Mouse (Mus musculus) liver, postnatal 0 days (tissue): Measurements from ENCODE around the gene Wfdc15a. TPM values are rescaled to one million over a fixed set of nuclear protein-coding genes. Genes with fewer than 3 reads are reported as not detected.

Experiments used
- ATAC-seq: fragments of 200-750 bp; cut with Nextera tagmentation; 2 replicates; pipeline ENCODE4 v1.8.0; 2017; ENCODE audit warnings: mild to moderate bottlenecking, moderate library complexity
- DNase-seq: peaks from one replicate; pipeline ENCODE4 v3.0.0-alpha.2; 2016
- H3K27ac ChIP-seq: fragments of 300-500 bp; sonication (generic); 2 replicates; pipeline ENCODE4 v1.5.1; 2014; ENCODE audit warnings: antibody characterized with exemption, moderate library complexity, mild to moderate bottlenecking, low read depth
- H3K27me3 ChIP-seq: fragments of 300-500 bp; sonication (generic); 2 replicates; pipeline ENCODE4 v1.6.1; 2014; ENCODE audit warnings: low read length, control low read depth, mixed read lengths; ENCODE audit not compliant: insufficient read depth
- H3K36me3 ChIP-seq: fragments of 300-500 bp; sonication (generic); replicated peaks from 2 replicates; pipeline ENCODE4 v1.6.1; 2014; ENCODE audit warnings: mild to moderate bottlenecking, control low read depth, low read length, moderate library complexity, mixed read lengths; ENCODE audit not compliant: insufficient read depth
- H3K4me1 ChIP-seq: fragments of 300-500 bp; sonication (generic); 2 replicates; pipeline ENCODE4 v1.6.1; 2014; ENCODE audit warnings: antibody characterized with exemption, mild to moderate bottlenecking, control low read depth; ENCODE audit not compliant: insufficient read depth
- H3K4me2 ChIP-seq: fragments of 300-500 bp; sonication (generic); 2 replicates; pipeline ENCODE4 v1.6.1; 2014; ENCODE audit warnings: low read depth, mild to moderate bottlenecking, low read length, moderate library complexity, mixed read lengths
- H3K4me3 ChIP-seq: fragments of 300-500 bp; sonication (generic); 2 replicates; pipeline ENCODE4 v1.5.1; 2014; ENCODE audit warnings: low read depth, low read length
- H3K9ac ChIP-seq: fragments of 300-500 bp; sonication (generic); replicated peaks from 2 replicates; pipeline ENCODE4 v1.6.1; 2014; ENCODE audit warnings: mild to moderate bottlenecking, moderate library complexity
- H3K9me3 ChIP-seq: fragments of 300-500 bp; sonication (generic); 2 replicates; pipeline ENCODE4 v1.6.1; 2016; ENCODE audit warnings: mild to moderate bottlenecking, control low read depth, low read length, mixed read lengths
- CTCF ChIP-seq: sonication (generic); IDR thresholded peaks from 2 replicates; pipeline ENCODE4 v1.5.1; 2016; ENCODE audit warnings: antibody characterized with exemption, low read depth
- EP300 ChIP-seq: IDR thresholded peaks from 2 replicates; pipeline ENCODE4 v1.6.1; 2016; ENCODE audit warnings: antibody characterized with exemption, low read depth, mild to moderate bottlenecking
- WGBS: fragments of 180-500 bp; shearing (Covaris S2); extraction: QIAGEN DNeasy Blood & Tissue Kit; methylation state at CpG from one replicate; pipeline ENCODE4 v1.1.7; 2014; ENCODE audit not compliant: insufficient replicate concordance; 5-methylcytosine and 5-hydroxymethylcytosine counted together
- polyA plus RNA-seq: library from polyadenylated mRNA; unstranded; fragments of >200 nt; fragmentation: Nextera tagmentation; extraction: Ambion mirVana; gene quantifications from 2 replicates; pipeline ENCODE4 v1.2.1, GENCODE M21; 2015

Gene Wfdc15a
- polyA plus RNA-seq, 1 experiment from 2014 or later, result not detected

DNA sequence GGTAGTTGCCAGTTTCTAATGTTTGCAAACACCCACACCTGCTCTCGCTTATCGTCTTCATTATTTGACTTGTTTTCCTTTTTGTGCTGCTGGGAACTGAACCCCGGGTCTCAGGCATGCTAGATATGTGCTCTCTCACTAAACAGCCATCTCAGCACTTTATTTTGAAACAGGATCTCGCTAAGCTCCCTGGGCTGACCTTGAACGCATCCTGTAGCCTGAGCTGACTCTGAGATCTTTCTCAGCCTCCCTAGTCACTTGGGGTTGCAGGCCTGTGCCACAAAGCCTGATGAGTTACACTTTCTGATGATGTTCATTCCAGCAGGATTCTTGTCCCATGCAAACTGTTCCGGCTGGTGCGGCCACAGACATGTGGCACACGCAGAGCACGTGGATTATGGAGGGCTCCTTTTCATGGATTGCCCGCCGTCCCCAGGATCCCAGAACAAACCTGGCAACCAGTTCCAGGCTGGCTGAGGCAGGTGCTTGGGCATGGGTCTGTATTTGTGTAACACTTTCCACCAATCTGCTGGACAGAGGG, 38.3 kb downstream of the Wfdc15a start:
- H3K9ac ChIP-seq, result no peak overlapping the region
- H3K27me3 ChIP-seq, result peaks cover 7% of the 10 kb centered on the region
- no peak overlapping the region for H3K4me3 ChIP-seq
- ATAC-seq (no peak), DNase-seq (no peak)
- TF ChIP-seq EP300 (no peak), CTCF (no peak)
- H3K9me3 ChIP-seq, result no peaks in the 10 kb centered on the region
- H3K4me2 ChIP-seq, result no peak overlapping the region
- no peaks in the 10 kb centered on the region; the same call in 1 of the 2 replicates for H3K4me1 ChIP-seq
- H3K36me3 ChIP-seq, result no peaks in the 10 kb centered on the region
- 71% methylated on average over 11 of the region's 11 CpGs for WGBS
- H3K27ac ChIP-seq, result no peak overlapping the region

DNA sequence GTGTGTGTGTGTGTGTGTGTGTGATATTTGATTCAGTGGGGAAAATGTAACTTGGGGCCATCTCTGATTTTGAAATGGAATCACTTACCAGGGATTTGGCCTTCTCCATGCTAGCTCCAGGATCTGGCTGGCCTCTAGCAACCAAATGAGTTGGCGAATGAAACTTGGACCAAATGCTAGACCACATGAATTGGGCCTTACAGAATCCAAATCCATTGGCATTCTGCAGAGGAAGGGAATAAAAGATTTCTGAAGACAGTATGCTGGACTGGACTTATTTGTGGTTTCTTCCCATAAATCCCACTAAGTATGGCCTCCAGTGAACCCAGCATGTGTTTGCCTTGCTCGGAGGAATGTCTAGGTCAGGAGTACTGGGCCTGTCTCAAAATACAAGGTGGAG, 41.1 kb downstream of the Wfdc15a start:
- Histone ChIP-seq H3K36me3 (peaks cover 11% of the 10 kb centered on the region), H3K9ac (no peak overlapping the region), H3K4me3 (no peak overlapping the region), H3K4me2 (no peak overlapping the region), H3K27ac (no peak overlapping the region), H3K4me1 (no peaks in the 10 kb centered on the region; the same call in 1 of the 2 replicates), H3K27me3 (no peaks in the 10 kb centered on the region), H3K9me3 (no peaks in the 10 kb centered on the region)
- ATAC-seq (no peak), DNase-seq (no peak)
- TF ChIP-seq CTCF (no peak), EP300 (no peak)
- WGBS, result 65% methylated on average over 2 of the region's 2 CpGs

DNA sequence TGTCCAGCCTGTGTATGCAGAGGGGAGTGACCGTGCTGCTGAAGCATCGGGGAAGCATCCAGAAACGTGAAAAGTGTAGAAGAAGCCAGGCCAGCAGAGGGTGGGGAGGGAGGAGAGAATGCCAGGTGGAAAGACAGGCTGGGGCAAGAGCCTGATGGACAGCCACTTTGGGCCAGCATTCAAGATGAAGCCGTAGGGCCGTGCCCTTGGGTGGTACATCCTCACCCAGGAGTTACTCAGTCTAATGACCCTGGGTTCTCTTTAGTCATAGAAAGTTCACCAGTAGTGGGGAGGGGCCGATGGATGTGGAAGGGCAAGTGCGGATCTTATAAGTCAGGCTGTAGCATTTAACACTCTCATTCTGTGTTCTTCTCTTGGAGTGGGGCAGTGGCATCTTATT, 43.8 kb downstream of the Wfdc15a start:
- Histone ChIP-seq H3K9me3 (no peaks in the 10 kb centered on the region), H3K36me3 (peaks cover 32% of the 10 kb centered on the region), H3K27ac (no peak overlapping the region), H3K9ac (no peak overlapping the region), H3K4me1 (no peaks in the 10 kb centered on the region; the same call in 1 of the 2 replicates), H3K4me3 (no peak overlapping the region), H3K27me3 (no peaks in the 10 kb centered on the region), H3K4me2 (no peak overlapping the region)
- no peak for DNase-seq
- WGBS, result 71% methylated on average over 7 of the region's 7 CpGs
- no peak for TF ChIP-seq CTCF
- TF ChIP-seq EP300, result no peak
- ATAC-seq, result no peak

DNA sequence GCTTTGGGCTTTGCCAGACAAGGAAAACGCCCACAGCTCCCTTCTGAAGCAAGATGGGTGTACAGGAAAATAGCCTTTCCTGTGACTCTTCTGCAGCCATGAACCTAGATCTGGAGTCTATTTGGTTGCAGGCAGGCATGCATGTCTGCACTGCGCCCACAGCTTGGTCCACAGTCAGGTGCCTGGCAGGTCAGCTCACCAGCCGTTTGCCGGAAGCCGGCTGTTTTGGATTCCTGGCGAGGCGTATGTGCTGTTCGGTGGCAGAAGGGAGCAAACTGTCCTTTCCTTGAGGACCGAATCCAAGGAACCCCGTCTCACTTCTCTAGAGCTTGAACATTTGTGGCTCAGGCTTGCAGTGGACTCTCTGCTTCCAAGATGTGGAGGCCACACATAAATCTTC, 45.9 kb downstream of the Wfdc15a start:
- no peak overlapping the region for H3K9ac ChIP-seq
- no peak overlapping the region for H3K4me3 ChIP-seq
- H3K4me2 ChIP-seq, result no peak overlapping the region
- no peaks in the 10 kb centered on the region for H3K9me3 ChIP-seq
- no peaks in the 10 kb centered on the region for H3K27me3 ChIP-seq
- WGBS, result 90% methylated on average over 10 of the region's 10 CpGs
- no peak overlapping the region for H3K27ac ChIP-seq
- TF ChIP-seq CTCF (no peak), EP300 (no peak)
- no peak for ATAC-seq
- DNase-seq, result no peak
- peaks cover 36% of the 10 kb centered on the region for H3K36me3 ChIP-seq
- H3K4me1 ChIP-seq, result no peaks in the 10 kb centered on the region

DNA sequence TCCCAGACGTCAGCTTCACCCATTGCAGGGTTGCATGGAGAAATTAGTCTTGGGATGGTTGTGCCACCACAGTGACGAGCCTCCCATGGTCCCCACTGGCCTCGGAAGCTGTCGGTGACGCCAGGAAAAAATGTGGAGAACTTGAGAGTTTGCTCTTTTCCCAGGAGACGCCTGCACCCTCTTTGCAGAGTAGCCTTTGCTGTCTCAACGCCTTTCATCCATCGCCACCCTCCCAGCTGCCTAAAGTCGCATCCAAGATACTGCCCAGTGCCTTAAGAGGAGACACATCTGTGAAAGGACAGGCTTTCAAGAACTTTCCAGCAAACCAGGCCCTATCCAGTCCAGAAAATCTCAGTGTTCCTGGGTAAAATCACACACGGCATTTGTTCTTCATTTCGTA, 47.6 kb downstream of the Wfdc15a start:
- H3K4me3 ChIP-seq, result no peak overlapping the region
- no peaks in the 10 kb centered on the region for H3K4me1 ChIP-seq
- DNase-seq (no peak), ATAC-seq (no peak)
- TF ChIP-seq CTCF (no peak), EP300 (no peak)
- H3K4me2 ChIP-seq, result no peak overlapping the region
- no peak overlapping the region for H3K27ac ChIP-seq
- H3K9ac ChIP-seq, result no peak overlapping the region
- 85% methylated on average over 11 of the region's 11 CpGs for WGBS
- H3K9me3 ChIP-seq, result no peaks in the 10 kb centered on the region
- H3K27me3 ChIP-seq, result no peaks in the 10 kb centered on the region
- H3K36me3 ChIP-seq, result peaks cover 42% of the 10 kb centered on the region

DNA sequence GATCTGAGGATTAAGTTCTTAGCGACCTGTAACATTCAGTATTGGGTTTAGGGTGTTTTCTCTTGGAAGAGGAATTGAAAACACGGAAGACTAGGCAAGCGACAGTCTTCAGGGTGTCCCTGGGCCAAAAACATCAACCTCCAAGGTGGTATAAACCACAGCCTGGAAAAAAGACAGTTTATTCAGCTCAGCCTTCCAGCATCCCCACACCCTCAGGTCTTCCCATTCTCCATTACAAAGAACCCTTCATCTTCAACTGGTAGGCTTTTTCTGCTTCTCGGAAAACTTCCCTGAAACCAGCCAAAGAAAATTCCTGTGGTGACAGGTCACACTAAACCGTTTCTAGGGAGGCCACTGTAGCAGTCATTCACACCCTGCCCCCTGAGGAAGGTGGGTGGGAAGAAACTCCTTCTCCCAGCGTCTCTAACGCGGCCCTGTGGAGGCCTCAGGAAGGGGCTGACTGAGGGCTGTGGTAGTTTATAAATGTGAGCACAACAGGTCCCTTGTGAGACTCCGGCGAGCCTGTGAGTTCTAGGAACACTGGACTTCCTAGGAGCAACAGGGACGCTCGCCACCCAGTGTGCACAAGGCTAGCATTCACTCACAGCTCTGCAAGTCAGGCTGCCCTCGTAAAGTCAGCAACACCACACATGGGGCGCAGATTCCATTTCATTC, 49.7 kb downstream of the Wfdc15a start:
- Histone ChIP-seq H3K27me3 (no peaks in the 10 kb centered on the region), H3K36me3 (peaks cover 35% of the 10 kb centered on the region), H3K27ac (no peak overlapping the region), H3K4me1 (no peaks in the 10 kb centered on the region), H3K9ac (no peak overlapping the region), H3K9me3 (no peaks in the 10 kb centered on the region), H3K4me2 (no peak overlapping the region), H3K4me3 (no peak overlapping the region)
- TF ChIP-seq EP300 (no peak), CTCF (no peak)
- WGBS, result 80% methylated on average over 14 of the region's 14 CpGs
- DNase-seq (no peak), ATAC-seq (no peak)

Other genes starting within 250 kb of the Wfdc15a start
- gene Ywhab, start 205.2 kb downstream of the Wfdc15a start, polyA plus RNA-seq, result 81.1 and 85.8 TPM in 2 replicates
- gene Pabpc1l, start 174.7 kb downstream of the Wfdc15a start, polyA plus RNA-seq, result 0.46 and 0.63 TPM in 2 replicates
- gene Stk4, start 129.8 kb downstream of the Wfdc15a start, polyA plus RNA-seq, result 9.8 and 10.8 TPM in 2 replicates
- gene Tomm34, start 129.0 kb downstream of the Wfdc15a start, polyA plus RNA-seq, result 11.6 and 13.3 TPM in 2 replicates
- gene Kcns1, start 29.0 kb downstream of the Wfdc15a start, polyA plus RNA-seq, result not detected in 2 replicates
- gene Wfdc5, start 17.4 kb downstream of the Wfdc15a start, polyA plus RNA-seq, result not detected in 2 replicates
- gene Wfdc12, start 9.5 kb downstream of the Wfdc15a start, polyA plus RNA-seq, result 0.14 TPM in 2 replicates
- 0.27 and 0.64 TPM in 2 replicates for gene Wfdc15b, start 21.5 kb upstream of the Wfdc15a start, polyA plus RNA-seq
- not detected in 2 replicates for gene Svs2, start 38.3 kb upstream of the Wfdc15a start, polyA plus RNA-seq
- not detected in 2 replicates for gene Svs3b, start 56.5 kb upstream of the Wfdc15a start, polyA plus RNA-seq
- gene Svs4, start 78.3 kb upstream of the Wfdc15a start, polyA plus RNA-seq, result not detected in 2 replicates
- gene Svs3a, start 89.1 kb upstream of the Wfdc15a start, polyA plus RNA-seq, result not detected in 2 replicates
- gene Svs6, start 116.6 kb upstream of the Wfdc15a start, polyA plus RNA-seq, result not detected in 2 replicates
- not detected in 2 replicates for gene Svs5, start 132.6 kb upstream of the Wfdc15a start, polyA plus RNA-seq
- gene Slpi, start 189.0 kb upstream of the Wfdc15a start, polyA plus RNA-seq, result 59.4 and 63.6 TPM in 2 replicates
- not detected in 2 replicates for gene Rbpjl, start 203.0 kb upstream of the Wfdc15a start, polyA plus RNA-seq
- 0.18 and 0.25 TPM in 2 replicates for gene Matn4, start 205.0 kb upstream of the Wfdc15a start, polyA plus RNA-seq
- 194 and 208 TPM in 2 replicates for gene Sdc4, start 243.8 kb upstream of the Wfdc15a start, polyA plus RNA-seq